Mouse (Mus musculus): ENCODE measurements around the gene Anapc15-ps. TPM values are rescaled to one million over a fixed set of nuclear protein-coding genes. Genes with fewer than 3 reads are reported as not detected.

The Anapc15-ps gene
- not detected in 2 replicates for total RNA-seq (2023)

GRCm38 (mm10) chr10:95673351-95673750 lies at the start of gene Anapc15-ps:
Gene Anapc15-ps (minus strand): TSS chr10:95673451.

Other genes starting within 250 kb of the Anapc15-ps start
- gene Mrpl42, start 171.5 kb downstream of the Anapc15-ps start, total RNA-seq (2023) = 14.8 and 27.4 TPM in 2 replicates
- 117 and 122 TPM in 2 replicates for gene Ube2n, start 158.3 kb downstream of the Anapc15-ps start, total RNA-seq (2023)
- 242 and 273 TPM in 2 replicates for gene Nudt4, start 109.3 kb downstream of the Anapc15-ps start, total RNA-seq (2023)
- gene Gm33543, start 169.5 kb upstream of the Anapc15-ps start, total RNA-seq (2023) = not detected in 2 replicates